Mouse (Mus musculus) hindbrain, embryonic 12.5 days (tissue): ENCODE results near the gene Olfr582. TPM values are rescaled to one million over a fixed set of nuclear protein-coding genes. Genes with fewer than 3 reads are reported as not detected.

Source experiments
- ATAC-seq: fragments of 200-750 bp; cut with Nextera tagmentation; 2 replicates; pipeline ENCODE4 v1.8.0; 2017; ENCODE audit warnings: moderate TSS enrichment; ENCODE audit not compliant: low FRiP score
- H3K27ac ChIP-seq: fragments of 300-500 bp; sonication (generic); 2 replicates; pipeline ENCODE4 v1.5.1; 2016; ENCODE audit warnings: mild to moderate bottlenecking
- H3K27me3 ChIP-seq: fragments of 300-500 bp; sonication (generic); 2 replicates; pipeline ENCODE4 v1.6.1; 2016; ENCODE audit warnings: mild to moderate bottlenecking
- H3K36me3 ChIP-seq: fragments of 300-500 bp; sonication (generic); 2 replicates; pipeline ENCODE4 v1.6.1; 2016; ENCODE audit warnings: mild to moderate bottlenecking
- H3K4me1 ChIP-seq: fragments of 300-500 bp; sonication (generic); 2 replicates; pipeline ENCODE4 v1.6.1; 2016
- H3K4me2 ChIP-seq: fragments of 300-500 bp; sonication (generic); replicated peaks from 2 replicates; pipeline ENCODE4 v1.6.1; 2016; ENCODE audit warnings: mild to moderate bottlenecking
- H3K4me3 ChIP-seq: fragments of 300-500 bp; sonication (generic); 2 replicates; pipeline ENCODE4 v1.5.1; 2016; ENCODE audit warnings: mild to moderate bottlenecking
- H3K9ac ChIP-seq: fragments of 300-500 bp; sonication (generic); 2 replicates; pipeline ENCODE4 v1.6.1; 2016; ENCODE audit warnings: mild to moderate bottlenecking, moderate library complexity
- H3K9me3 ChIP-seq: fragments of 300-500 bp; sonication (generic); replicated peaks from 2 replicates; pipeline ENCODE4 v1.6.1; 2016; ENCODE audit warnings: mild to moderate bottlenecking
- WGBS: fragments of 180-500 bp; shearing (Covaris S2); methylation state at CpG from one replicate; pipeline ENCODE4 v1.1.7; 2016; 5-methylcytosine and 5-hydroxymethylcytosine counted together
- polyA plus RNA-seq: library from polyadenylated mRNA; unstranded; fragments of >200 nt; fragmentation: Nextera tagmentation; extraction: Ambion mirVana; gene quantifications from 2 replicates; pipeline ENCODE4 v1.2.1, GENCODE M21; 2016

Gene Olfr582
- polyA plus RNA-seq: not detected in 2 replicates

DNA sequence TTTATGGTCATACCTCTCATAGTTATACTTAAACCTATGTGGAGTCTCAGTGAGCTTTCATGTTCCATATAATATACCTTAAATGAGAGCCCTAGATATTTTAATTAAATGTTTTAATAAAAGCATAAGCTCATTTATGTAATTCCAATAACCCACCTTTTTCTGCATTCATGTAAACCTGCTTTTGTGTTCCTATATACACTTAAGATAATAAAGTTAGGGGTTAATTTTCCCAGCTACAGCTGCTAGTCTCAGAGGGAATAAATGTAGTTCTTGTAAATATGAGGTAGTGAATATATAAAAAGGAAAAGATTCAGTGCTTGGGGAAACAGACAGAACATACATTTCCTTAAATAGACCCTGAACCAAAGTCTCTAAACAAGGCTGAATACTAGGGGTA, at the start of gene Olfr582:
Gene Olfr582, plus strand, starts transcription at position 301 of the 400 bp plus-strand sequence.
- no peak for ATAC-seq
- H3K36me3 ChIP-seq: no peaks in the 10 kb centered on the region
- H3K4me2 ChIP-seq: no peak within 1 kb of the TSS
- H3K9ac ChIP-seq: no peak within 1 kb of the TSS
- H3K27me3 ChIP-seq: no peaks in the 10 kb centered on the region
- no peaks in the 10 kb centered on the region for H3K9me3 ChIP-seq
- H3K4me1 ChIP-seq: no peaks in the 10 kb centered on the region
- no peak within 1 kb of the TSS for H3K4me3 ChIP-seq
- H3K27ac ChIP-seq: no peak within 1 kb of the TSS

DNA sequence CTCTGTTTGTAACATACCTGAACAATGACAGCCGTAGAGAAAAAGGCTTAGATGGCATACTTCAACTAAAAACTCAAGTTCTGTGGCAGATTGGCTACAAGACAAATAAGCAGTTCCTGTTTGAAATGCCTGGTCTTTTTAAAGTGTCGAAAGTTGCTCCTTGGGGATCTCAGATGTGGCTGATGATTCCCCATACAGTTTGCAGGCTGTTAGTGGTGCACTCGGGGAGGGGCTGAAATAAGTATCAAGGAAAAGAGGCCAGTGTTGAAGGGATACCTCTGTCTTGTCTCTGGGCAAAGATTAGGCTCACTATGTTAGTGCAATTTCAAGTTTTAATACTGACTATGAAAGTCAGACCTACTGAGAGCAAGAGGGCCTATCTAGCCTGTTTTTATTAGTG, 48.6 kb upstream of the Olfr582 start, which contains the start of gene Olfr578:
Gene Olfr578, minus strand, starts transcription at position 101 of the 400 bp plus-strand sequence.
- no peaks in the 10 kb centered on the region for H3K27me3 ChIP-seq
- no peak within 1 kb of the TSS for H3K9ac ChIP-seq
- no peaks in the 10 kb centered on the region for H3K9me3 ChIP-seq
- H3K4me3 ChIP-seq: no peak within 1 kb of the TSS
- H3K4me1 ChIP-seq: no peaks in the 10 kb centered on the region
- no peaks in the 10 kb centered on the region for H3K36me3 ChIP-seq
- ATAC-seq: no peak
- H3K27ac ChIP-seq: no peak within 1 kb of the TSS
- WGBS: 63% methylated on average over 3 of the region's 3 CpGs
- no peak within 1 kb of the TSS for H3K4me2 ChIP-seq

DNA sequence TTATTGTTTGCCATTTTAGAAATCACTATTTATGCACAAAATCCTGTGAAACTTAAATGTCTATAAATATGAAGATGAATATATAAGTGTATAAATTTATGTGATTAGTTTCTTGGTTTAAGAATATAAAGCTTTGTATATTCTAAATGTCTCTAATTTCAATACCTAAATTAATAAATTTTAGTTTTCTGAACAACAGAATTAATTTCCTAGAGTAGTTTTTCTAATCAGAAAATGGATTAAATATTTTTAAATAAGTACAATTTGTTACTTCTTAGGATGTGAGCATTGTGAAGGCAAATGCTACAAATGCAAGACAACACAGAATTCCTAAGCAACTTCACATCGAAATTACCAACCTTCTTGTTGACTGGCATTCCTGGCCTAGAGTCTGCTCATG, 13.2 kb downstream of the Olfr582 start, which contains the start of gene Olfr583:
Gene Olfr583, plus strand, starts transcription at position 301 of the 400 bp plus-strand sequence.
- Histone ChIP-seq H3K9ac (no peak within 1 kb of the TSS), H3K27ac (no peak within 1 kb of the TSS), H3K4me2 (no peak within 1 kb of the TSS), H3K27me3 (no peaks in the 10 kb centered on the region), H3K4me3 (no peak within 1 kb of the TSS), H3K4me1 (no peaks in the 10 kb centered on the region), H3K9me3 (no peaks in the 10 kb centered on the region), H3K36me3 (no peaks in the 10 kb centered on the region)
- no peak for ATAC-seq
- 88% methylated on average over 1 of the region's 1 CpGs for WGBS

DNA sequence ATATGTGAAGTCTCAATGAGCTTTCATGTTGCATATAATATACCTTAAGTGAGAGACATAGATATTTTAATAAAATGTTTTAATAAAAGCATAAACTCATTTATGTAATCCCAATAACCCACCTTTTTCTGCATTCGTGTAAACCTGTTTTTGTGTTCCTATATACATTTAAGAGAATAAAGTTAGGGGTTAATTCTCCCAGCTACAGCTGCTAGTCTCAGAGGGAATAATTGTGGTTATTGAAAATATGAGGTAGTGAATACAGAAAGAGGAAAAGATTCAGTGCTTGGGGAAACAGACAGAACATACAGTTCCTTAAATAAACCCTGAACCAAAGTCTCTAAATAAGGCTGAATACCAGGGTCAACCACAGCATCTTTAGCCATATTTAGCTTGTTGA, 43.8 kb downstream of the Olfr582 start, which contains the start of gene Olfr584:
Gene Olfr584, plus strand, starts transcription at position 301 of the 400 bp plus-strand sequence.
- H3K36me3 ChIP-seq: no peaks in the 10 kb centered on the region
- H3K27me3 ChIP-seq: no peaks in the 10 kb centered on the region
- peaks cover 11% of the 10 kb centered on the region for H3K9me3 ChIP-seq
- 74% methylated on average over 1 of the region's 1 CpGs for WGBS
- no peaks in the 10 kb centered on the region for H3K4me1 ChIP-seq
- H3K27ac ChIP-seq: no peak within 1 kb of the TSS
- H3K4me3 ChIP-seq: no peak within 1 kb of the TSS
- no peak for ATAC-seq
- H3K4me2 ChIP-seq: no peak within 1 kb of the TSS
- no peak within 1 kb of the TSS for H3K9ac ChIP-seq

Other genes starting within 250 kb of the Olfr582 start
- gene Olfr564, start 234.5 kb upstream of the Olfr582 start, polyA plus RNA-seq: not detected in 2 replicates
- not detected in 2 replicates for gene Olfr566, start 179.3 kb upstream of the Olfr582 start, polyA plus RNA-seq
- gene Olfr568, start 160.9 kb upstream of the Olfr582 start, polyA plus RNA-seq: not detected in 2 replicates
- not detected in 2 replicates for gene Olfr569, start 147.1 kb upstream of the Olfr582 start, polyA plus RNA-seq
- not detected in 2 replicates for gene Olfr570, start 143.4 kb upstream of the Olfr582 start, polyA plus RNA-seq
- not detected in 2 replicates for gene Olfr571, start 120.5 kb upstream of the Olfr582 start, polyA plus RNA-seq
- not detected in 2 replicates for gene Olfr572, start 113.6 kb upstream of the Olfr582 start, polyA plus RNA-seq
- gene Olfr573-ps1, start 95.4 kb upstream of the Olfr582 start, polyA plus RNA-seq: not detected in 2 replicates
- gene Olfr574, start 89.6 kb upstream of the Olfr582 start, polyA plus RNA-seq: not detected in 2 replicates
- not detected in 2 replicates for gene Olfr575, start 79.2 kb upstream of the Olfr582 start, polyA plus RNA-seq
- not detected in 2 replicates for gene Olfr576, start 75.4 kb upstream of the Olfr582 start, polyA plus RNA-seq
- not detected in 2 replicates for gene Olfr577, start 62.1 kb upstream of the Olfr582 start, polyA plus RNA-seq
- not detected in 2 replicates for gene Olfr578, start 48.7 kb upstream of the Olfr582 start, polyA plus RNA-seq
- gene Olfr583, start 13.3 kb downstream of the Olfr582 start, polyA plus RNA-seq: not detected in 2 replicates
- gene Olfr584, start 43.9 kb downstream of the Olfr582 start, polyA plus RNA-seq: not detected in 2 replicates
- gene Olfr585, start 59.7 kb downstream of the Olfr582 start, polyA plus RNA-seq: not detected in 2 replicates
- gene Olfr586, start 87.6 kb downstream of the Olfr582 start, polyA plus RNA-seq: not detected in 2 replicates
- not detected in 2 replicates for gene Olfr588-ps1, start 102.9 kb downstream of the Olfr582 start, polyA plus RNA-seq
- not detected in 2 replicates for gene Olfr589, start 118.3 kb downstream of the Olfr582 start, polyA plus RNA-seq
- gene Olfr591, start 140.3 kb downstream of the Olfr582 start, polyA plus RNA-seq: not detected in 2 replicates
- not detected in 2 replicates for gene Olfr592, start 146.8 kb downstream of the Olfr582 start, polyA plus RNA-seq
- gene Olfr593, start 173.8 kb downstream of the Olfr582 start, polyA plus RNA-seq: not detected in 2 replicates
- not detected in 2 replicates for gene Olfr594, start 179.0 kb downstream of the Olfr582 start, polyA plus RNA-seq
- not detected in 2 replicates for gene Usp17ld, start 214.5 kb downstream of the Olfr582 start, polyA plus RNA-seq